Mouse (Mus musculus) embryonic facial prominence, embryonic 12.5 days (tissue): ENCODE measurements around the gene Entpd7. TPM values are rescaled to one million over a fixed set of nuclear protein-coding genes. Genes with fewer than 3 reads are reported as not detected.

Experiments used
- ATAC-seq: fragments of 200-750 bp; cut with Nextera tagmentation; 2 replicates; pipeline ENCODE4 v1.8.0; 2017; ENCODE audit not compliant: insufficient number of reproducible peaks, insufficient read depth, low FRiP score, low TSS enrichment
- H3K27ac ChIP-seq: fragments of 300-500 bp; sonication (generic); 2 replicates; pipeline ENCODE4 v1.5.1; 2016; ENCODE audit warnings: mild to moderate bottlenecking
- H3K27me3 ChIP-seq: fragments of 300-500 bp; sonication (generic); 2 replicates; pipeline ENCODE4 v1.6.1; 2016; ENCODE audit warnings: mild to moderate bottlenecking, moderate library complexity
- H3K36me3 ChIP-seq: fragments of 300-500 bp; sonication (generic); 2 replicates; pipeline ENCODE4 v1.6.1; 2016; ENCODE audit warnings: mild to moderate bottlenecking
- H3K4me1 ChIP-seq: fragments of 300-500 bp; sonication (generic); 2 replicates; pipeline ENCODE4 v1.6.1; 2016
- H3K4me2 ChIP-seq: fragments of 300-500 bp; sonication (generic); replicated peaks from 2 replicates; pipeline ENCODE4 v1.6.1; 2016; ENCODE audit warnings: mild to moderate bottlenecking, moderate library complexity
- H3K4me3 ChIP-seq: fragments of 300-500 bp; sonication (generic); 2 replicates; pipeline ENCODE4 v1.5.1; 2016; ENCODE audit warnings: mild to moderate bottlenecking
- H3K9ac ChIP-seq: fragments of 300-500 bp; sonication (generic); 2 replicates; pipeline ENCODE4 v1.6.1; 2016; ENCODE audit warnings: mild to moderate bottlenecking, moderate library complexity
- H3K9me3 ChIP-seq: fragments of 300-500 bp; sonication (generic); 2 replicates; pipeline ENCODE4 v1.6.1; 2016; ENCODE audit warnings: mild to moderate bottlenecking, moderate library complexity
- WGBS: fragments of 180-500 bp; shearing (Covaris S2); methylation state at CpG from one replicate; pipeline ENCODE4 v1.1.7; 2016; 5-methylcytosine and 5-hydroxymethylcytosine counted together
- polyA plus RNA-seq: library from polyadenylated mRNA; unstranded; fragments of >200 nt; fragmentation: Nextera tagmentation; extraction: Ambion mirVana; gene quantifications from 2 replicates; pipeline ENCODE4 v1.2.1, GENCODE M21; 2016

The Entpd7 gene
- polyA plus RNA-seq, 1 experiment from 2014 or later, result 12.0 TPM

DNA sequence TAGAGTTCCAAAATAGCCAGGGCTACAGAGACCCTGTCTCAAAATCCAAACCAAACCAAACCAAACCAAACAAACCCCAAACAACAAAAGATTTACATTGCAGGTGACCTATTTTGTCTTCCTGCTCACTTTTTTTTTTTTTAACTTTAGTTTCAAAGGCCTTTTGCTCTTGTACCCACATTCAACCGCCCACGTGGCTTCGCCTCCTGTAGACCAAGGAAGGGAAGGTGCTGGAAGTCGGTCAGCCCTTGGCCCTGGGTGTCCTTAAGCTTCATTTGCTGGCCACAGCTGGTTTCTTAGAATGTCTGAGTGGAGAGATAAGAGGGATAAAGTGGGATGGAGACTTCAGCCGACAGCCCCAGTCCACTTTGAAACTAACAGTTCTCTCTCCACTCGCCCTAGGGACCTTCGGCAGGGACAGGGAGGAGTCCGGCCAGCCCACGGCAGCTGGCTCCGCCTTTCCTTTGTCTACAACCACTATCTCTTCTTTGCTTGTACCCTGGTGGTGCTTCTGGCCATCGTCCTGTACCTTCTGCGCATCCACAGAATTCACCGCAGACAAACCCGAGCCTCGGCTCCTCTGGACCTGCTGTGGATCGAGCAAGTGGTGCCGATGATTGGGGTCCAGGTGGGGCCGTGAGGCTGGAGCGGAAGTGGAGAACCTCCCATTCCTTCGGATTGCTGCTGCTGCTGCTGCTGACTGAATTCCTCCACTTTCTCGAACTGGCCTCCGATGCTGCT is 40.0 kb downstream of the Entpd7 start:
- peak overlapping the region; percentile 32 for H3K4me3 ChIP-seq

DNA sequence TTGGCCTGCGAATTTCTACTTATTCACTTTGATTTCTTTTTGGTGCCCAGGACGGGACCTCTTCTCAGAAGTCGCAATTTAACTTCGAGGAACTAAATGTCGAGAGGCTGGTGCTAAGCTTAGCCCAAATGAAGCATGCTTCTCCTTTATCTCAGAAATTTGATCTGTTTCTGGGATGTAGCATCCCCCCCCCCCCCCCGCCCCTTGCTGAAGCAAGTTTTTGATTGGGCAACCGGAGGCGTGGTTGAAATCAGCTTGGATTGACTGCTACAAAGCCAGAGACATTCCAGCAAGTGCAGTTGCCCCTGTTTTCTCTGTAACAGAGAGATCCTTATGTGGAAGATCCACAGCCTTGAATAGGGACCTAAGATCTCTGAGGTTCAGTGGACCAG is 40.6 kb downstream of the Entpd7 start:
- H3K9me3 ChIP-seq, result no peaks in the 10 kb centered on the region
- H3K9ac ChIP-seq, result peak overlapping the region; percentile 45; the same call in 1 of the 2 replicates
- peak overlapping the region; percentile 73 for H3K27ac ChIP-seq
- peak overlapping the region; percentile 54 for H3K4me2 ChIP-seq
- peaks cover 43% of the 10 kb centered on the region for H3K36me3 ChIP-seq
- peak overlapping the region; percentile 32 for H3K4me3 ChIP-seq
- peaks cover 8% of the 10 kb centered on the region; the same call in 1 of the 2 replicates for H3K4me1 ChIP-seq
- no peaks in the 10 kb centered on the region for H3K27me3 ChIP-seq
- WGBS, result 31% methylated on average over 8 of the region's 8 CpGs
- ATAC-seq, result no peak

More for the DNA sequence above, 40.0 kb downstream of the Entpd7 start:
- Histone ChIP-seq H3K4me1 (peaks cover 8% of the 10 kb centered on the region; the same call in 1 of the 2 replicates), H3K9me3 (no peaks in the 10 kb centered on the region), H3K27ac (peak overlapping the region; percentile 73), H3K36me3 (peaks cover 43% of the 10 kb centered on the region), H3K4me2 (peak overlapping the region; percentile 54), H3K27me3 (no peaks in the 10 kb centered on the region), H3K9ac (peak overlapping the region; percentile 45; the same call in 1 of the 2 replicates)
- WGBS, result 44% methylated on average over 22 of the region's 22 CpGs
- ATAC-seq, result no peak

DNA sequence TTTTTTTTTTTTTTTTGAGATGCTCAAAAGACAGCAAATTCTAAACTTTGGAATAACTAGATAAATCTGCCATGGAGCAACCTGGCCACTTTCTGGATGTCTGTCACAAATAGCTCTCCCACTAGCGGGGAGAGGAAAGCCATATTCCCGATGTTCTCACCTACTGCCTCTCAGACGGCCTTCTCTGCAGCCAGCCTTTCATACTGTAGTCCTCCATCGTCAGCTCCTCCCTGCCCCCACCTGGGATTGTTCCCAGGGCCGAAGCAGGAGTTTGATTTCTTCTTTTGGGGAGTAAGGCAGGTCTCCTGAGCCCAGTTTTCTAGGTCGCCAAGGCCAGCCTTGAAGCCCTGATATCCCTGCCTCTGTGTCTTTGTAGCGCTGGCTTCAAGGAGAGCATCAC is 41.7 kb downstream of the Entpd7 start:
- WGBS, result 59% methylated on average over 7 of the region's 7 CpGs
- no peak for ATAC-seq
- peaks cover 41% of the 10 kb centered on the region for H3K36me3 ChIP-seq

DNA sequence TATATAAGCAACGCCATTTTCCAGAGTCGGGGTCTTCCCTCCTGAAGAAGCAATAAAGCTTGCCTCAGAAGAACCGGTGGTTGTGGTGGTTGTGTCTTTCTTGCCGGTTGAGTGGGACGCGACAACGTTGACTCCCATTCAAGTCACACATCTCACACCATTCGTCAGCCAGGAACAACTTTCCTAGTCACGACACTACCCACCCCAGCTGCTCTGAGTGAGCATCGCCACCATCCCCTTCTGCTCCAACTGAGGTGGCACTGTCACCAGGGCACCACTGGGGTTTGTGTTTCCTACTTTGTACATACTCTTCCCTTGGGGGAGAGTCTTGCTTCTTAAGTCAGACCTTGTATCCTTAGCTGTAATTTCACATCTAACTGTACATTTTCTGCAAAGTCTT is 48.9 kb downstream of the Entpd7 start:
- 97% methylated on average over 10 of the region's 10 CpGs for WGBS
- H3K36me3 ChIP-seq, result peaks cover 77% of the 10 kb centered on the region
- H3K9ac ChIP-seq, result no peak overlapping the region

More for the DNA sequence above, 41.7 kb downstream of the Entpd7 start:
- H3K4me2 ChIP-seq, result no peak overlapping the region
- no peaks in the 10 kb centered on the region for H3K27me3 ChIP-seq
- no peak overlapping the region for H3K9ac ChIP-seq
- no peak overlapping the region for H3K27ac ChIP-seq
- H3K9me3 ChIP-seq, result no peaks in the 10 kb centered on the region
- H3K4me3 ChIP-seq, result no peak overlapping the region
- peaks cover 8% of the 10 kb centered on the region; the same call in 1 of the 2 replicates for H3K4me1 ChIP-seq

DNA sequence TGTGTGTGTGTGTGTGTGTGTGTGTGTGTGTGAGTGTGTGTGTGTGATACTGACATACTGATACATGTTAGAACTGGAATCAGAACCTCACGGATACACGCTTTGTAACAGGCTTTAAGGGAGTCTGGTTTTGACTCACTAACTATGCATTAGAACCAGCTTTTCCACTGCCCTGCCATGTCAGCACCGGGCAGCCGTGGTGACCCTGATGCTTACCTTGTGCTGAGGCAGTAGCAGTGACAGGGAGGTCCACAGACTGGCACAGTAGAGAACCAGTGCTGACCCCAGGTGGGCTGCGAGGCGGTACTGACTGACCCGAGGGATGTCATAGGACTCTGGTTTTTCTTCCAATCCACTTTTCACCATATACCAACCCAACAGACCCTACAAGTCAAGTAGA is 53.9 kb downstream of the Entpd7 start:
- 95% methylated on average over 7 of the region's 7 CpGs for WGBS
- Histone ChIP-seq H3K9me3 (no peaks in the 10 kb centered on the region), H3K36me3 (peaks cover 70% of the 10 kb centered on the region), H3K4me2 (no peak overlapping the region), H3K9ac (no peak overlapping the region), H3K27me3 (no peaks in the 10 kb centered on the region), H3K27ac (no peak overlapping the region), H3K4me1 (no peaks in the 10 kb centered on the region), H3K4me3 (no peak overlapping the region)
- no peak for ATAC-seq

More for the DNA sequence above, 48.9 kb downstream of the Entpd7 start:
- Histone ChIP-seq H3K27me3 (no peaks in the 10 kb centered on the region), H3K4me2 (no peak overlapping the region), H3K4me3 (no peak overlapping the region), H3K27ac (no peak overlapping the region), H3K9me3 (no peaks in the 10 kb centered on the region), H3K4me1 (no peaks in the 10 kb centered on the region)
- ATAC-seq, result no peak

DNA sequence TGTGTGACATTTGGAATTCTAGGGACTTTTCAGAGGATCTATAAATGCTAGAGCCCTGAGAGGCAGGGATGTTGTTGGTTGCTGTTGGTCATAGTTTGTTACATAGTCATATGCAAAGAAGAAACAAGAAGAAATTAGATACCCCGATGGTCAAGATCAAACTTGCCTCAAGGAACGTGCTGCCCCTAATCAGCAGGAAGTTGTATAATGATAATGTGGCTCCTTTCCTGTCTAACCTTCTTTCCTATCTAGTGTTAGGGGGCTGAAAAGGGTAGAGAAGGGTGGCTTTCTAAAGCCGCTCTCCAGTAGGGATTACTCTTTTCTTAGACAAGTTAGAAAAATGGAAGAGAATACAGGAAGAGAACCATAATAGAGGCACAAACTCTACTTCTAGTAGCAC is 56.3 kb downstream of the Entpd7 start:
- Histone ChIP-seq H3K9ac (no peak overlapping the region), H3K4me2 (no peak overlapping the region), H3K9me3 (no peaks in the 10 kb centered on the region), H3K4me3 (no peak overlapping the region), H3K4me1 (no peaks in the 10 kb centered on the region), H3K27me3 (no peaks in the 10 kb centered on the region), H3K27ac (no peak overlapping the region), H3K36me3 (peaks cover 65% of the 10 kb centered on the region)
- WGBS, result 88% methylated on average over 3 of the region's 3 CpGs
- no peak for ATAC-seq

DNA sequence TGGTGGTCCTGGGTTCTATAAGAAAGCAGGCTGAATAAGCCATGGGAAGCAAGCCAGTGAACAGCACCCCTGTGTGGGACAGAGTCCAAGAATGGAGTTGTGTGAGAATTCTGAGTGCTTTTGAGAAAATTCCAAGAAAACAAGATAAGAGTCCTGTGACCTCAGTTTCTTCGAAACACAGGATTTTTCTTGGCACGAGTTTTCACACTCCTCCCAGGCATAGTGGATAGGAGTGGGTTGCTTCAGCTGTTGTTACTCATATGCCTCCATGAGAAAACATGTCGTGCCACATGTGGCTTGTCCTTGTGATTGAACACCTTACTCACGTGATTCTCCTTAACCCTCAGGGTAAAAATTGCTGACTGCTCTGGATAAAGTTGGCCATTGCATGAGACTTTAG is 58.4 kb downstream of the Entpd7 start:
- ATAC-seq, result no peak

DNA sequence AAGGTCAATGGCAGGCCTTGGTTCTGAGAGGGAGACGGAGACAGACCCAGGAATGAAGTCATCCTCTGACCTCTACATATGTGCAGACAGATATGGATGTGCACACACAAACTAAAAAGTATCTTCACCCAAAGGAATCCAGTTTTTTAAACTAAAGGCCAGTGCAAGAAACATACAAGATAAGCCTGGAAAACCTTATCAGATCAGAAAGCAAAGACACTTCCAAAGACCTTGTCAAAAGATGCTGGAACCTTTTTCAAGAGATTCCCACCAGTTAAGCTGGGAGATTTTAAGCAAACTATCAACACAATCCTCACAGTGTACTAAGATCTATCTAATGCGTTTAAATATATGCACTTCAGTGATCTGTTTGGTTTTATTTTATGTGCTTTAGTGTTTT is 60.5 kb downstream of the Entpd7 start:
- H3K27ac ChIP-seq, result no peak overlapping the region
- WGBS, result 94% methylated on average over 2 of the region's 2 CpGs

More for the DNA sequence above, 58.4 kb downstream of the Entpd7 start:
- Histone ChIP-seq H3K9me3 (no peaks in the 10 kb centered on the region), H3K27me3 (no peaks in the 10 kb centered on the region), H3K36me3 (peaks cover 51% of the 10 kb centered on the region), H3K27ac (no peak overlapping the region), H3K9ac (no peak overlapping the region), H3K4me3 (no peak overlapping the region), H3K4me1 (no peaks in the 10 kb centered on the region), H3K4me2 (no peak overlapping the region)
- WGBS, result 91% methylated on average over 4 of the region's 4 CpGs

DNA sequence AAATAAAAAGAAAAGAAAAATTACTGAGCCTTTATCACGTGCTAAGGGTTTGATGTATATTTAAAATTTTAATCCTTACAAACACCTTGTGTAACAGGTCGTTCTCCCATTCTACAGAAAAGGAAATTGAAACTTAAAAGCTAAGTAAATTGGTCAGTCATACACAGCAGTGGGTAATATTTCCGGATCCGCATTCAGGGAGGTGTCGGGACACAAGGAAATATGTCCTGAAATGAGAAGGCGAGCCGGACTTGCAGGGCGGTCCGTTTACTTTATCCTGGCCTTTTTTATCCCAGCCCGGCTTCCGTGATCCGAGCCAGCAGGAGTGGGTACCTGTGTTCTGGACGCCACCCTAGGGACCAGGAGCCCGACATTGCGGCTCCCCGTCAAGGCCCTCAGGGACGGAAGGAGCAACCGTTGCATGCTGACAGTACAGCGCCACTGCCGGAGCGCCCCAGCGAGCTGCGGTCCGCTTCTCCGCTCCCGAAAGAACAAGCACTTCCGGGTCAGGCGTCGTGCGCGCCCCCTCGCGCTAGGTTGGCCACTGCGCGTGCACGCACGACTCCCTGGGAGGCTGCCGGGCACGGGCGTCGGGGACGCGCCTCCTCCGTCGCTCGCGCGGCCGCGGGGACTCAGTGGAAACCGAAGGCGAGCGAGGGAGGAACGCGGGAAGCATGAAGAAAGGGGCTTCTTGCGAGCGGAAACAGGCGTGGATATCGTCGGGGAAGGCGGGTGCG is 63.2 kb downstream of the Entpd7 start, which contains the start of the genes Cutc and Cox15:
Gene Cutc, plus strand, starts transcription at position 508 of the 737 bp plus-strand sequence.
Gene Cox15, minus strand, starts transcription at position 512 of the 737 bp plus-strand sequence.
- ATAC-seq, result peak; percentile 82
- H3K27ac ChIP-seq, result peak within 1 kb of the TSS; percentile 95
- peak within 1 kb of the TSS; percentile 63 for H3K4me3 ChIP-seq
- under 1% methylated on average over 62 of the region's 62 CpGs for WGBS
- no peaks in the 10 kb centered on the region for H3K27me3 ChIP-seq
- H3K4me1 ChIP-seq, result no peaks in the 10 kb centered on the region
- H3K4me2 ChIP-seq, result peak within 1 kb of the TSS; percentile 57
- H3K9ac ChIP-seq, result peak within 1 kb of the TSS; percentile 75
- H3K9me3 ChIP-seq, result no peaks in the 10 kb centered on the region
- peaks cover 23% of the 10 kb centered on the region for H3K36me3 ChIP-seq

More for the DNA sequence above, 60.5 kb downstream of the Entpd7 start:
- Histone ChIP-seq H3K4me2 (no peak overlapping the region), H3K36me3 (peaks cover 43% of the 10 kb centered on the region), H3K4me3 (no peak overlapping the region), H3K4me1 (no peaks in the 10 kb centered on the region), H3K9me3 (no peaks in the 10 kb centered on the region), H3K9ac (no peak overlapping the region), H3K27me3 (no peaks in the 10 kb centered on the region)
- no peak for ATAC-seq

DNA sequence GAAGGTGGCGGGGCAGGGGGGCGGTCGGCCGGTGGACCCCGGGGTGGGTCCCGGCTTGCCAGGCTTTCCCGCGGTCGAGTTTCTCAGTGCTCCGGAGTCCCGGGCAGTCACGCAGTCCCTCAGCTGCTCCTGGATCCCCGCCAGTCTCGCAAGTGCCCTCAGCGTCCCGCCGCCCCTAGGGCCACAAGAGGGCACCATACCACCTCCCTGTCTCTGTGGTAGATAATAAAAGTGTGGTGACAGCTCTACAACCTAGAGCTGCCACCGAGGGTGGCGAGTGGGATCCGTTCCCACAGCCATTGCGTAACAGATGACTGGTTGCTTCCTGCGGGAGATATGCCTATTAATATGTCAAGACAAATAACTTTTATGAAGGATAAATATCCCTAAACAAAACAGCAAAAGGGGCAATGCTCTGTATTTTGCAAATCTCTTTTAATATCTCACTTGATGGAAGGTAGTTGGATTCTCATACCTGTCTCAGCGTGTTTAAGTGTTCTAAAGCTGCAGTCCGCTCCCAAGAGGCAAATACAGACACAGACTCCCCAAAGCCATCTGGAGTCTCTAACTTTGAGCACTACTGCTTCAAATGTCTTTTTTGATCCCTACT is 63.9 kb downstream of the Entpd7 start:
- Histone ChIP-seq H3K4me1 (no peaks in the 10 kb centered on the region), H3K36me3 (peaks cover 16% of the 10 kb centered on the region), H3K9ac (peak overlapping the region; percentile 75), H3K4me2 (peak overlapping the region; percentile 57), H3K27ac (peak overlapping the region; percentile 95), H3K4me3 (peak overlapping the region; percentile 63), H3K27me3 (no peaks in the 10 kb centered on the region), H3K9me3 (no peaks in the 10 kb centered on the region)
- peak; percentile 82 for ATAC-seq
- WGBS, result 1% methylated on average over 24 of the region's 24 CpGs

DNA sequence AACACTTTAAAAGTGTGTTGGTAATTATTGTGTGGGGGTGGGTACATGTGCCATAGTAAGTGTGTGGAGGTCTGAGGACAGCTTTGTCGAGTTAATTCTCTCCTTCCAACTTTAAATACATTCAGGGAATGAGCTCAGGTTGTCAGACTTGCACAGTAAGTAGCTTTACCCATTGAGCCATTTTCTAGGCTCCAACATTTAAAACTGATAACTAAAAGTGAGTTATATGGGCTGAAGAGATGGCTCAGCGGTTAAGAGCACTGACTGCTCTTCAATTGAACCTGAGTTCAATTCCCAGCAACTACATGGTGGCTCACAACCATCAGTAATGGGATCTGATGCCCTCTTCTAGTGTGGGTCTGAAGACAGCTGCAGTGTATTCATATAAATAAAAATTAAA is 64.8 kb downstream of the Entpd7 start:
- H3K9ac ChIP-seq, result no peak overlapping the region
- H3K27me3 ChIP-seq, result no peaks in the 10 kb centered on the region
- H3K4me3 ChIP-seq, result no peak overlapping the region
- peaks cover 7% of the 10 kb centered on the region; the same call in 1 of the 2 replicates for H3K36me3 ChIP-seq
- 77% methylated on average over 2 of the region's 2 CpGs for WGBS
- ATAC-seq, result no peak
- no peak overlapping the region for H3K27ac ChIP-seq
- H3K4me1 ChIP-seq, result no peaks in the 10 kb centered on the region
- H3K9me3 ChIP-seq, result no peaks in the 10 kb centered on the region
- H3K4me2 ChIP-seq, result no peak overlapping the region
